Mouse (Mus musculus) hindbrain, embryonic 11.5 days (tissue): ENCODE results near the gene Bhlhe41. TPM values are rescaled to one million over a fixed set of nuclear protein-coding genes. Genes with fewer than 3 reads are reported as not detected.

Source experiments
- ATAC-seq: fragments of 200-750 bp; cut with Nextera tagmentation; 2 replicates; pipeline ENCODE4 v1.8.0; 2017; ENCODE audit warnings: mild to moderate bottlenecking, moderate TSS enrichment, moderate library complexity; ENCODE audit not compliant: low FRiP score
- DNase-seq: peaks from one replicate; pipeline ENCODE4 v3.0.0-alpha.2; 2015; ENCODE audit warnings: low spot score
- H3K27ac ChIP-seq: fragments of 300-500 bp; sonication (generic); 2 replicates; pipeline ENCODE4 v1.5.1; 2014; ENCODE audit warnings: mild to moderate bottlenecking, low read depth, low read length
- H3K27me3 ChIP-seq: fragments of 300-500 bp; sonication (generic); 2 replicates; pipeline ENCODE4 v1.6.1; 2014; ENCODE audit warnings: mild to moderate bottlenecking, low read length, moderate library complexity, mixed read lengths; ENCODE audit not compliant: control insufficient read depth, insufficient read depth
- H3K36me3 ChIP-seq: fragments of 300-500 bp; sonication (generic); 2 replicates; pipeline ENCODE4 v1.6.1; 2014; ENCODE audit warnings: mild to moderate bottlenecking, low read length, moderate library complexity, mixed read lengths; ENCODE audit not compliant: control insufficient read depth, insufficient read depth
- H3K4me1 ChIP-seq: fragments of 300-500 bp; sonication (generic); replicated peaks from 2 replicates; pipeline ENCODE4 v1.6.1; 2014; ENCODE audit warnings: low read length, mixed read lengths; ENCODE audit not compliant: control insufficient read depth, insufficient read depth
- H3K4me2 ChIP-seq: fragments of 300-500 bp; sonication (generic); replicated peaks from 2 replicates; pipeline ENCODE4 v1.6.1; 2014; ENCODE audit warnings: mild to moderate bottlenecking, low read depth, low read length
- H3K4me3 ChIP-seq: fragments of 300-500 bp; sonication (generic); 2 replicates; pipeline ENCODE4 v1.5.1; 2014; ENCODE audit warnings: low read depth, low read length
- H3K9ac ChIP-seq: fragments of 300-500 bp; sonication (generic); 2 replicates; pipeline ENCODE4 v1.6.1; 2014; ENCODE audit warnings: low read depth, low read length
- H3K9me3 ChIP-seq: fragments of 300-500 bp; sonication (generic); 2 replicates; pipeline ENCODE4 v1.6.1; 2016; ENCODE audit warnings: low read length; ENCODE audit not compliant: control insufficient read depth
- WGBS: fragments of 180-500 bp; shearing (Covaris S2); extraction: QIAGEN DNeasy Blood & Tissue Kit; methylation state at CpG from one replicate; pipeline ENCODE4 v1.1.7; 2014; 5-methylcytosine and 5-hydroxymethylcytosine counted together
- polyA plus RNA-seq: library from polyadenylated mRNA; unstranded; fragments of >200 nt; fragmentation: Nextera tagmentation; extraction: Ambion mirVana; gene quantifications from 2 replicates; pipeline ENCODE4 v1.2.1, GENCODE M21; 2014

Bhlhe41 gene
- polyA plus RNA-seq, 1 experiment from 2014 or later, result 1.8 TPM

DNA sequence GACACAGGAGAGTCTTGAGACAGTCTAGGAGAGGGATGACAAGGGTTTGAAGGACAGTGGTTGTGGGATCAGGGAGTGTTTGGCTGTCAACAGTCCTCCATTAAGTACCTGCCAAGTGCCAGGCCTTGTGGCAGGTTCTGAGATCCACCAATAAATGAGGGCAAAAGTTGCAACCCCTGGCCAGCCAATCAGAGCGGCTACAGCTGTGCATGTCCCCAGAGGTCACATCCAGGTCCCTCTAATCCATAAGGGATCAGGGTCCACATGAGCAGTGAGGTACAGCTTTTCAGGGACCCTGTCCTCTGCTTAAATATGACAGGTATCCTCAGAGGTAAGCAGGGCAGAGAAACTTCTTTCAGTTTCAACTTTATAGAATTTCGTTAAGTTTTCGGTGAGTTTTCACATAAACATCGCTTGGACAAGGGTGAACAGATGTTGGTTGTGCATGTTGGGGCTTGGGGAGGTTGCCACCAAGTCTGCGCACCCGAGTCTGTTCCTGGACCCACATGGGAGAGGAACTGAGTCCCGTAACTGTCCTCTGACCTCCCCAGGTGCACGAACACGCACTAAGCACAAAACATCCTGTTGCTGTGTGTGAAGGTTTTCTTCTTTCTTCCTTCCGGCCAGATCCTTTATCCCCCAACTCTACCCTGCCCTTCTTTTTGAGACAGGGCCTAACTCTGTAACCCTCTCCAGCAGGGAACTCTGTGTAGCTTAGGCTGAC is 11.8 kb downstream of the Bhlhe41 start:
- whole genome bisulfite sequencing, result 93% methylated on average over 10 of the region's 10 CpGs
- ATAC-seq, result no peak
- H3K4me3 ChIP-seq, result no peak overlapping the region

DNA sequence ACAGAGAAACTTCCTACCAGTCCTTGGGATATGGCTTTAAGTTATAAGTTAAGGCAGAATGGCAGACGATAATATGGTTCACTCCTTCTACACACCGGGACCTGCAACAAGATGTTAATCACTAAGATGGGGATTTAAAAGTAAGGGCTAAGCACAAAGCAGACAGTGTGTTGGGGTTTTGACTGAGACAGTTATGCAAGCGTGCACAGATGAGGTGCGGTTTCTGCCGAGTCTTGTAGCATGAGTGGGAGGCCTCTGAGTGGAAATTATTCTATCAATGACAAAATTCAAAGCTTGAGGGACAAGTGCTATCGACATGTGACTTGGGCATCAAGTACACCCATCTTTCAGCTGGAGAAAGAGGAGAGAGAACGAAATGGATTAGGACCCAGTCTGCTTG is 12.7 kb downstream of the Bhlhe41 start:
- H3K27me3 ChIP-seq, result no peaks in the 10 kb centered on the region; the same call in 1 of the 2 replicates
- H3K36me3 ChIP-seq, result no peaks in the 10 kb centered on the region
- no peaks in the 10 kb centered on the region for H3K9me3 ChIP-seq
- H3K4me2 ChIP-seq, result no peak overlapping the region
- H3K9ac ChIP-seq, result no peak overlapping the region
- WGBS, result 95% methylated on average over 7 of the region's 7 CpGs
- no peak overlapping the region for H3K4me3 ChIP-seq
- no peak for ATAC-seq
- peaks cover 7% of the 10 kb centered on the region for H3K4me1 ChIP-seq
- no peak for DNase-seq
- H3K27ac ChIP-seq, result no peak overlapping the region

More for the DNA sequence above, 11.8 kb downstream of the Bhlhe41 start:
- Histone ChIP-seq H3K4me1 (peaks cover 7% of the 10 kb centered on the region), H3K9me3 (no peaks in the 10 kb centered on the region), H3K27ac (no peak overlapping the region), H3K9ac (no peak overlapping the region), H3K4me2 (no peak overlapping the region), H3K36me3 (no peaks in the 10 kb centered on the region), H3K27me3 (no peaks in the 10 kb centered on the region; the same call in 1 of the 2 replicates)
- DNase-seq, result no peak

DNA sequence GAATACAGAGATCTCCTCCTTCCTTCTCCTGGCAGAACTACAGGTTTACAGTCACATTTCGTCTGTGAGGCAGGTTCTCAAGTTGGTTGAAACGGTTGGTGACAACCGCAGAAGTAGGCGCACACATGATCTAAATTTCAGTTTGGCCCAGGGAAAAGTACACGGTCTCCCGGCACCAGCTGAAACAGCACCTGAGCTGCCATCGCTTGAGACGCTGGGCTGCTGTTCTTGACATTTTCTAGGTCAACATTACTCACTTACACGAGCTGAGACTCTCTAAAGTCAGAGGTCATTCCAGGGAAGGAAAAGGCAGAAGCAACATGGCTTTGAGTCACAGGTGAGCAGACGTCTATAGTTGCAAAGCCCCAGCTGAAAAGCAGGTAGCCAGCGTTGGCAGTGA is 13.4 kb downstream of the Bhlhe41 start:
- no peak overlapping the region for H3K4me3 ChIP-seq
- DNase-seq (no peak), ATAC-seq (no peak)
- WGBS, result 80% methylated on average over 11 of the region's 11 CpGs
- no peak overlapping the region for H3K9ac ChIP-seq
- no peak overlapping the region for H3K27ac ChIP-seq
- peaks cover 7% of the 10 kb centered on the region for H3K4me1 ChIP-seq
- no peak overlapping the region for H3K4me2 ChIP-seq
- no peaks in the 10 kb centered on the region for H3K9me3 ChIP-seq
- H3K36me3 ChIP-seq, result no peaks in the 10 kb centered on the region
- no peaks in the 10 kb centered on the region; the same call in 1 of the 2 replicates for H3K27me3 ChIP-seq

DNA sequence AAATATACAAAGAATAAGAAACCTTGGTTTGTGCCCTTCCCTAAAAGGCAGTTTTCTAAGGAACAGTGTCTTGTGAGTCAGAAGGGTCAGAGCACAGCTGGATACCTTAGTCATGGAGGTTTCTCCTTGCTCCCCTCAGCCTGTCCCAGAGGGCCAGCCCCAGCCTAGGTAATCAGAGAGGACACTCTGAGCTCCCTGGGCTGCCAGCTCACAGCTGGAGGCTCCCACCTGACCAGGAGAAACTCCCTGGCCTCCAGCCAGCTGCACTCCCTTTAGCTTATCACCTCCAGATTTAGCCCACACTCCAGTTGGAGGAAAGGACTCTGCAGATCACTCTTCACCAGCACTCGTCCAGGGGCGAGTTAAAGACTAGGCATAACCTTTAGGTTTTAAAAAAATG is 14.6 kb downstream of the Bhlhe41 start:
- Histone ChIP-seq H3K27me3 (no peaks in the 10 kb centered on the region), H3K4me2 (no peak overlapping the region), H3K27ac (no peak overlapping the region), H3K4me1 (peaks cover 3% of the 10 kb centered on the region), H3K4me3 (no peak overlapping the region), H3K9ac (no peak overlapping the region), H3K9me3 (no peaks in the 10 kb centered on the region), H3K36me3 (no peaks in the 10 kb centered on the region)
- 52% methylated on average over 2 of the region's 2 CpGs for WGBS
- ATAC-seq (no peak), DNase-seq (no peak)

DNA sequence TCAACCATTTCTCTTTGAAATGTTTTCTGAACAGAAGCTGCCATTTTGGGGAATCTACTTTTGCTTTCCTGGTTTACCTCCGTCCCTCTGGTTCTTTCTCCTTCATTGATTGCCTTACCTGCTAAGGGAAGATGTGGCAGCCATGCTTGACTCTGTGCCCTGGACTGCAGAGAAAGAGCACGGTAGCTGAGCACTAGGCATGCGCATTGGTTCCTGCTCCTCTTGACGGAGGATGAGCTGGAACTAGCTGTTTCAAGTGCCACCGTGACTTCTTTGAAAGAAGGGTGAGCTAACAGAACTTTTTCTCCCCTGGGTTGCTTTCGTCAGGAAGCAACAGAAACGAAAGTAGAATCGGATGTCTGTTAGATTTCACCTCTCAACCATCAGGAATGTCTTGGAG is 17.7 kb downstream of the Bhlhe41 start:
- no peak overlapping the region for H3K27ac ChIP-seq
- no peaks in the 10 kb centered on the region for H3K4me1 ChIP-seq
- no peaks in the 10 kb centered on the region for H3K9me3 ChIP-seq
- H3K9ac ChIP-seq, result no peak overlapping the region
- no peaks in the 10 kb centered on the region for H3K36me3 ChIP-seq
- H3K4me2 ChIP-seq, result no peak overlapping the region
- no peak overlapping the region for H3K4me3 ChIP-seq
- H3K27me3 ChIP-seq, result no peaks in the 10 kb centered on the region
- DNase-seq (no peak), ATAC-seq (no peak)
- WGBS, result 94% methylated on average over 8 of the region's 8 CpGs

DNA sequence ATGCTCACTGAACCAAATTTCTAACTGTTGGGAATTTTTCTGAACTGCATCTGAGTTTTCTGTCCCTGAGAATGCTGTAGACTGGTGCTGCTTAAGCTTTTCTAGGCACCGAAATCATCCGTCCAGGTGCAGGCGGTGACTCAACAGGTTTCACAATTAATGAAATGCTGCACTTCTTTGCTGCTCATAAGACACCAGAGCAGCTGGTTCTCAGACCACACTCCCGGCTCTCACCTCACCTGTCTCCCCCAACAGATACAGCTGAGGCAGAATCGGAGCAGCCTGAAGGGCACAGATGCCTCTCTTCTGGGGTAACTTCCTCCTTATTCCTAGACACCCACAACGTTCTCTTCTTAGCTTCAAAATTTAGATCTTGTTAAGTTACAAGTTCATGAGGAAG is 18.4 kb downstream of the Bhlhe41 start:
- H3K27me3 ChIP-seq, result no peaks in the 10 kb centered on the region
- no peaks in the 10 kb centered on the region for H3K36me3 ChIP-seq
- ATAC-seq (no peak), DNase-seq (no peak)
- no peak overlapping the region for H3K4me3 ChIP-seq
- H3K9me3 ChIP-seq, result no peaks in the 10 kb centered on the region
- H3K27ac ChIP-seq, result no peak overlapping the region
- no peak overlapping the region for H3K9ac ChIP-seq
- H3K4me2 ChIP-seq, result no peak overlapping the region
- 87% methylated on average over 6 of the region's 6 CpGs for WGBS
- no peaks in the 10 kb centered on the region for H3K4me1 ChIP-seq

DNA sequence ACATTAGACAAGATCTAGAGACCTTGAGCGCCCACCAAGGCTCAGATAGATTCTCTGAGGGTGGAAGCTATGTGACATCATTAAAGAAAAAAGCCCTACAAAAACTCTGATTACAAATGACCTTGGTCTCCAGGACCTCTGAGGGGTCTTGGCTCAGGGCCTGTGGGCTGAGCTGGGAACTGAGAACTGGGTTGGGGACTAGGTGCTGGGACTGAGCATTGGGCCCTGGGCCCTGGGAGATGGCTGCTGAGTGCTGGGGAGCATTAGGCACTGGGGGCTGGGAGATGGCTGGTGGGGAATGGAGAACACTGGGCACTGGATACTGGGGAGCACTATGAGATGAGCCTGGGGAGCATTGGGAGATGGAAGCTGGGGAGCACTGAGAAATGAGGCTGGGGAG is 19.3 kb downstream of the Bhlhe41 start:
- Histone ChIP-seq H3K4me2 (no peak overlapping the region), H3K9ac (no peak overlapping the region), H3K4me1 (no peaks in the 10 kb centered on the region), H3K4me3 (no peak overlapping the region), H3K36me3 (no peaks in the 10 kb centered on the region), H3K9me3 (no peaks in the 10 kb centered on the region), H3K27ac (no peak overlapping the region), H3K27me3 (no peaks in the 10 kb centered on the region)
- 75% methylated on average over 1 of the region's 1 CpGs for WGBS
- ATAC-seq, result no peak
- no peak for DNase-seq

DNA sequence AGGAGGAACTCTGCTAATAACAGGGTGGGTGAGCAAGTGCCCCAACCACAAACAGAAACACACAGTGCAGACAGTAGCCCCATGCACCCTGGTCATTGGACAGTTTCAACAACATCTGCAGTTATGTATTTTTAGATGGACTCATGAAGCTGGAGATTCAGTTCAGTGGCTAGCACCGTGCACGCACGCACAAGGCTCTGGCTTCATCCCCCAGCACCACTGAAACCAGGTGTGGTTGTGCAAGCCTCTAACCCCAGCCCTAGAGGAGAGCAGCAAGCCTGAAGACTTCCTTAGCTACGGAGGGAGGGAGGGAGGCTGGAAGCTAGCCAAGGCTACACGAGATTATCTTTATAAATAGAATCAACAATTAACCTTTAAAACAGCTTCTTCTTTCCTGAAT is 19.7 kb downstream of the Bhlhe41 start:
- WGBS, result 87% methylated on average over 5 of the region's 5 CpGs
- no peak for ATAC-seq
- Histone ChIP-seq H3K27ac (no peak overlapping the region), H3K4me1 (no peaks in the 10 kb centered on the region), H3K4me2 (no peak overlapping the region), H3K9me3 (no peaks in the 10 kb centered on the region), H3K27me3 (no peaks in the 10 kb centered on the region), H3K4me3 (no peak overlapping the region), H3K36me3 (no peaks in the 10 kb centered on the region), H3K9ac (no peak overlapping the region)
- DNase-seq, result no peak

DNA sequence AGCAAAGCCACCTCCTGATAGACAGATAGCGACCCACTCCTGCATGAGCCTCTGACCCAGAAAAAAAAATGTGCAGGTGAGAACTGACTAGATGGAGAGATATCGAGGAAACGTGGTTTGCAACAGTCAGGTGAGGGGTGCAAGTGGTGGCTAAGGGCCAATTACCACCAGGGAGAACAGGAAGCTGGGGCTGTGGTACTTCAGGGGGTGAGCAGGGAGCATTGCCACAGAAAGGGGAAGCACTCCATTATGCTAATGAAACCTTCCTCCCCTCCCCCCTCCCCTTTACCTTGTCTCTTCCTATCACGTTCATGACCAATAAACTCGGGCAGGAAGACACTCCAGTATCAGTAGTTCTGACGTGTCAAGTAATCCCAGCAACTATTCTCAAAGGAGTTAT is 30.0 kb downstream of the Bhlhe41 start:
- Histone ChIP-seq H3K36me3 (no peaks in the 10 kb centered on the region), H3K4me1 (no peaks in the 10 kb centered on the region), H3K4me2 (no peak overlapping the region), H3K27ac (no peak overlapping the region), H3K4me3 (no peak overlapping the region), H3K9ac (no peak overlapping the region), H3K9me3 (no peaks in the 10 kb centered on the region), H3K27me3 (no peaks in the 10 kb centered on the region)
- WGBS, result 61% methylated on average over 6 of the region's 6 CpGs
- ATAC-seq (no peak), DNase-seq (no peak)
